Mouse (Mus musculus) heart, postnatal 25 days (tissue): Measurements from ENCODE around the gene Adam12. TPM values are rescaled to one million over a fixed set of nuclear protein-coding genes. Genes with fewer than 3 reads are reported as not detected.

Experiments
- DNase-seq: peaks from one replicate; pipeline ENCODE4 v3.0.0; 2022; ENCODE audit warnings: low spot score
- intact Hi-C: fragments of 180-260 bp; cut with DNase I; formaldehyde crosslinking; loops from one replicate; pipeline ENCODE4 v1.15.1; 2025
- total RNA-seq, 2 experiments: library from RNA; stranded (reverse); gene quantifications; 2 replicates each; pipeline ENCODE4 v1.2.3; 2021

The Adam12 gene
- total RNA-seq, 2 experiments from 2014 or later, result 0.78 to 1.4 TPM

DNA sequence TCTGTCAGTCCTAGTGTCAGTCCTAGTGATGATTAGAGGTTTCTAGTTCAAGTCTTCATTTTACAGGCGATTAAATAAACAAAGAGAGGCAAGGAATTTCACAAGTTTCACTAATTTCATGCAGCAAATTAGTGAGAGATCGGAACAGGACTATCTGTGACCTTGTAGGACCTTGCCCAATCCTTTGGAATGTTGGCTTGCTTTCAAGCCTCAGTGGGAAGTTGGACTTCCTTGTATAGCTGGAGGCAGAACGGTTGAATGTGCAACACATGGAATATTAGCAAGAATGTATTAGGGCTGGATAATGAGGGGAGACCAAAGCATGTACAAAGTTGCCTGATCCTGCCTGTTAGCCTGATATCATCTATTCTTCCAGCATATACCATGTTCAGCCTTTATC, 141.2 kb downstream of the Adam12 start:
- intact Hi-C loops, result no loop called here
- no peak for DNase-seq

DNA sequence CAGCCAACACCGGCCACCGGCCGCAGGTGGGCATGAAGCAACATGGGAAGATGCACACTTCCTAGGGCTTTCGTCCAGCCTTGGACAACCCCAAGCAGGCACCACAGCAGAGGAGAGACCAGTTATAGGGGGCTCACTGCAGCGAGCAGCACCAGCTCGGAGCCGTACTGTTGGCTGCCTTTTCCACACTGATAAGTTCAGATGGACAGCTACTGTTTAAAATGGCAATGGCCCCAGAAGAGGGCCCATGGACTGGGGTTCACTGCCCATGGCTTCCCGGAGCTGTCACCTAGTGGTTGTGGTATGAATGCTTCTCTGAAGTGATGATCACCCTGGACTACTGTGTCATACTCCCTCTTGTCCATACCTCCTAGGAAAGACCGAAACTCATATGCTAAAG, 141.7 kb downstream of the Adam12 start:
- intact Hi-C loops, result no loop called here
- no peak for DNase-seq

DNA sequence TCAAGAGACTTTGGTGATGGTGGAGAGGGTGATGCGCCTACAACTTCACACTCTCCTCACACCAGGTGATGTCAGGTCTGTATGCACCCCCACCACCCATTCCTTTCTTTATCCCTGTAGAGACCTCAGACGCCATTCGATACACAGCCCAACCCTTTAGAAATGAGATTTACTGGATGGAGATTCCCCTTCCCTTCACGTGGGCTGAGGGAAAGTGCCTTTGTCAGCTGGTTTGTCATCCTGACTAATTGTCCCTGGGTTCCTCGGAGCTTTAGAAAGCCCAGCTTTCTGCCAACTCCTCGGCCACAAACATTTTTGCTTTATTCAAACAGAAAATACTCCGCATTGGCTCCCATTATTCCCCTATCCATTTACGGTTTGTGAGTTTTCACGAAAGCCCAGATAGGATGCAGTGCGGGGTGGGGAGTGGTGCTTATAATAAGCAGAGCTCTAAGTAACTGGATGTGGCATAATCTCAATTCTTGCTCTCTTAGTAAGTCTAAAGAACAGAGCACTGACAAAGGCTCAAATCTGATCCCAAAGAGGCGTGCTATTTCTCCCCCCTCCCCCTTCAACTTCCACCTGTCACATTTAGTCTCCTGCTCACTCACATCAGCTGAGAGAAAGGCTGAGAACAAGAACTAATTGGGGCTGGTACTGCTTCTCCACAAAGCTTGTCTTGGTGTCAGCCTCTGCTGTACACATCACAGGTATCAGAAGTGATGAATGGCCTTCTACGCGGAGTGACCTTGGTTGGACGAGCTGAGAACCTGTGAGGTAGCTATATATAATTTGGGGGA, 143.2 kb downstream of the Adam12 start:
- intact Hi-C loops, result no loop called here
- DNase-seq, result no peak

DNA sequence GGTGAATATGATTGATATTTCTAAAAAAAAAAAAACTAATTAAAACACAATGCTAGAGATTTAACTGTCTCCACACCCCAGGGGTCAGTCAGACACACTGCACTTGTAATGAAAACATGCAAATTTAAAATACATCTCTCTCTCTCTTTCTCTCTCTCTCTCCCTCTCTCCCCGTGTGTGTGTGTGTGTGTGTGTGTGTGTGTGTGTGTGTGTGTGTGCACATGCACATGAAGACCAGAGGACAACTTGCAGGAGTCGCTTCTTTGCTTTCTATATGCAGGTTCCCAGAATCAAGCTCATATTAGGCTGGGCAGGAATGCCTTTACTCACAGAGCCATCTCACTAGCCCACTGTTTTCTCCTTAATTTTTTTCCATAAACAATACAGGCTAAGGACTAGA, 146.6 kb downstream of the Adam12 start:
- intact Hi-C loops, result no loop called here

DNA sequence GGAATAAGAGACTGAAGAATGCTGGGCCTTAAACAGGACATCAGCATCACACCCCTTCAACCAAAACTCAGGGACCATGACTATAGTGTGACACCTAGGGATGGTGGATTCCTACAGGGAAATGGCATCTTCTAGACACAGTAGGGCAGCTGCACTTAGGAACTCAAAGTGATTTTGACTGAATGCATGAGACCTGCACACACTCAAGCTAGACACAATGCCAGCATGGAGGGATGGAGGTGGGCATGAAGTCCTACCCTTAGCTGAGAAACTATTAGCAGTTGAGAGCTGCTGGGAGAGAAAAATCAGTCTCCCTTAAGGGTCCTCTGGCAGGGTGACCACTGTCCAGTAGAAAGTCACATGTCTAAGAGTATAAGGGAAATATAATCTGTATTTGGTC, 147.0 kb downstream of the Adam12 start:
- intact Hi-C loops, result no loop called here
- DNase-seq, result no peak

More for the DNA sequence above, 146.6 kb downstream of the Adam12 start:
- no peak for DNase-seq

DNA sequence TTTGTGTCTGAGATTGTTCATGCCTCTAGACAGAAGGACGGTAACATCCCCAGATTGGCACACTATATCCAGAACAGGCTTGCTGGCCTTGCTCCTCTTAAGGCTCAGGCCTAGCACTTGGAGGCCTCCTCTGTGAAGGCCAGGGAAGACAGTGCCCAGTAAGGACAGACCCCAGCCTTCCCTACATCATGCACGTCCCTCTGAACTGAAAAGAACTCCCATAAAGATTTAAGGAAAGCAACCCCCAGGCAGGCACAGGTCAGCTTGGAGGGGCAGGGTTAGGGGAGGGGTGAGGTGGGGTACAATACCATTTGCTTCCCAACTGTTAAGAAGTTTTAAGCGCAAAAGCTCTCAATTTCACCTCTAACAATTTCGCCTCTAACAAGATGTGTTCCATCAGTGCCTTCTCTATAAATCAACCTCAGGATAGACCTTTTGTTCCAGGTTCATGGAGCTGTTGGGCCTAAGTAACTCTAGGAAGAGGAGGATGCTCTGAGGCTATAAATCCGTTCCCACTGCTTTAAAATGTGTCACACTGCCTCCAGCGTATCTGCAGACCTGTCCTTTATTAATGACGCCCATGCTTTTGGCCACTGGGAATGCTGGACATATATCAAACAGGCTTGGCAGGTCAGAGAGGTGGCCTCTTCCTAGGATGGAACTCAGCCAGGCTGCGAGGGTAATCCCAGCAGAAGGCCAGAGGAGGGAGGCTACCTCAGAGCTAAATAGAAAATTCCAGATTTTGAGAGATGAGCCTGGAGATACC, 150.5 kb downstream of the Adam12 start:
- DNase-seq, result no peak
- intact Hi-C loops, result no loop called here

DNA sequence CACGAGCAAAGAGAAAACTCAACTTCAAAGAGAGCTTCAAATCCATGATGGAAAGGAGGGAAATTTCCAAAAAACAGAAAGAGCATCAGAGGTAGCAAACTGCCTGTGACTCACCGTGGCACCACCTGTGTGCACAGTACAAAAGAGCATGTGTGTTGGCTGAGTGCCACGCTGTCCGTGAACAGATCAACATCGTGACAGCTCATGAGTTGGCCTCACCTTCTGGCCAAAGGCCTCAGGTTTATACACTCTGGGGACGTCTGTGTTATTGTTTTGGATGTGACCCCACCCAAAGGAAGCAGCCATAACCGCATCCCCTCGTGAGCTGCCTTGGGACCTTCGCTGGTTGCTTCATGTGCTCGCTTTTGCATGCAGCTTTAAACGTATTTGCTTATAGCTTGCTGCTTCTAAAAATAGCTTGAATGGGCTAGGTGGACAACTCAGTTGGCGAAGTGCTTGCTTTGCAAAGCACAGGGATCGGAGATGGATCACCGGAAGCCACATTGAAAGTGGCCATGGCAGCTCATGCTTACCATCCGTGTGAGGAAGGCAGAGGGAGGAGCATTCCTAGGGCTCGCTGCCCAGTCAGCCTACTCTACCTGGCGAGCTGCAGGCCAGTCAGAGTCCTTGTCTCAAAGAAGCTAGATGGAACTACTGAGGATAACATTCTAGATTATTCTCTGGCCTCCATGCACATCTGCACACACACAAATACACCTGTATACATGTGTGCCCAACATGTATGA, 151.8 kb downstream of the Adam12 start:
- DNase-seq, result no peak

DNA sequence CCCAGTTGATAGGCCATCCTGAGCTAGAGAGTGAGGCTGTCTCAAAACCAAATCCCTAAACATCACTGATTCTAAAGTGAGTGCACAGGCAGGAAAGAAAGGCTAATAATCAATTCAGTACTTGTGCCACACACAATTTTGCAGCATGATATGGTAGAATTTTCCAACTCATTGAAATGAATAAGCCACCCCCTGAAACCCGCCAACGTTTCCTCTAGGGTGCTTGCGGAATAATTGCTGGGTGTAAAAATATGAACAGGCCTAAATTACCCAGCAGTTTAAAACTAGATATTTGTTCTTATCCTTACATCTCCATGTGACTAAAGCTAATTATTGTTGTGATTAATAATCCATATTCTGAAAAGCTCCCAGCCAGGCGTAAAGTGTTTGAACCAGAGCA, 154.3 kb downstream of the Adam12 start:
- intact Hi-C loops, result no loop called here
- no peak for DNase-seq

More for the DNA sequence above, 151.8 kb downstream of the Adam12 start:
- intact Hi-C loops, result no loop called here

DNA sequence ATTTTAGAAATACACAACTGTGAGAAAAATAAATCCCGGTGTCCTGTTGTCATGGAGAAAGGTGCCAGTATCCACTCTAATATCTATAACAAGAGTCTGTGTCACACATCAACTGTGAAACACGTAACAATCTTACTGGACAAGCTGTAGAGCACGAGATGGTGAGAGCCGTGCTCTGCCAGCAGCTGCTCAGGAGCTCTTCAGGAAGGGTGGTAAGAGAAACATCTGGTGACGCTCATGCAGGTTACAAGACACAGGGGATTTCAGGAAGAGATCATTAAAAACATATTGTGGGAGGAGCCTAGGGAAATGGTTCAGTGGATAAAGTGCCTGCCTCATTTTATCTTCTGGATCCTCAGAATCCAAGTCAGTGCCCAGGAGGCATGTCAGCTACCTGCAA, 158.9 kb downstream of the Adam12 start:
- intact Hi-C loops, result no loop called here
- DNase-seq, result no peak

DNA sequence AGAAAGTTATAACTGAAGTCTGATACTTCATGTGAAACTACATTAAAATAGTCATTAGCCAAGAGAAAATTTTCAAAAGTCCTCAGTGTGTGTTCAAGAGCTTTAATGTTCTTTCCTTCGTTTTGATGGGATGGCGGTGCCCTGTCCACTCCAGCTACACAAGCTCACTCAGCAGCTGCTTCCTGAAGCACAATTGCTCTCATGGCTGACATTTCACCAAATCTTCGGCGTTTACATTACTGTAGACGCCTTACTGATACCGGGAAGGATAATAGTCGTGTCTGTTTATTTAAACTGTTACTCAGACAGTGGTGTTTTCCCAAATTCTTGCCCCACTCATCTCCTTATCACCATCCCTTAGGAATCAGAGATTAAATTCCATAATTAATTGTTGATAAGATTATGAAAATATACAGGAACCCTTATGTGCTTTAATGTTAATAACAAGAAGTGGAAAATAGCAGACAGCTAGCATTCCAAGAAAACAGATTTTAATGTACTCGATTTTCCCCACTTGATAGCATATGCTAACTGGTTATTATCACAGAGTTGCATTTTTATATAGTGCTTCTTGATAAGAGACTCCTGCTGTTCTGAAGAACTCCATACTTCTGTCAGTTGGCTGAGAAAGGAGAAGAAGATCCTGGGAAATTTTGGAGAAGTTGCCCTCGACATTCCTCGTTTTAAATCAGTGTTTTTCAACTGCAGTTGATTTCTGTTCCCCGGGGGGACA, 160.6 kb downstream of the Adam12 start:
- no peak for DNase-seq
- intact Hi-C loops, result no loop called here

DNA sequence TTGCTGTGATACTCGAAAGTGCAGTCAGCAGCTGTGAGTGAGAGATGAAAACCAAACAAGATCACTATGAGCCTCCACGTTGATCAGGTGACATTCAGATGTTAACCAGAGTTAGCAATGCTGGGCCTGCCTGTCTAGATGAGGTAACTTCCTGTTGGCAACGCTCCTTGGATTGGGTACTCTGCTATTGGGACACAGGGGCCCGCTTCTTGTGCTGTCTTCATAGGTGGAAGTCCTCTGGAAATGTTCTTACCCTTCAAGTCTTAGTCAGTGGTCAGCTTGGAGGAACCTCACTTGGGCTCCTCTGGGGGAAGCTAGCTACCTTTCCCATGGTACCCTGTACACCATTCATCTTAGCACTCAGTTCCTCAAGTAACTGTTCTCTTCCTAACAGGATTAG, 169.3 kb downstream of the Adam12 start:
- intact Hi-C loops, result no loop called here
- no peak for DNase-seq

DNA sequence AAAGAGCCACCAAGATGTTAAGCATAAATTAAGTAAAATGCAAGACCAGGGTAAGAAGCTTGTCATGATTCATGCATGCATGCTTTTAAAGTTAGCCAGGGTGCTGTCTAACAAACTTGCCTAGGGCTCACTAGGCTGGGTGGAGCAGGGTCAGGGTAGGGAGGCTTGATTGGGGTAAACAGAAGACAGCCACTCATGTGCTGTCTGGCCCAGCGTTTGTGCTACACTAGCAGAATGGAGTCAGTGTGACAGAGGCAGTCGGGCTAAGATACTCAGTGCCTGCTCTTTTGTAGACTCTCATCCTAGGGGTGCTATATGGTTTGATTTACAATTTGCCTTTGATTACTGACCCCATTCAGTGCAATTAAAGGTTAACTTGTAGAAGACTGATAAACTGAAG, 179.5 kb downstream of the Adam12 start:
- intact Hi-C loops, result no loop called here
- no peak for DNase-seq

DNA sequence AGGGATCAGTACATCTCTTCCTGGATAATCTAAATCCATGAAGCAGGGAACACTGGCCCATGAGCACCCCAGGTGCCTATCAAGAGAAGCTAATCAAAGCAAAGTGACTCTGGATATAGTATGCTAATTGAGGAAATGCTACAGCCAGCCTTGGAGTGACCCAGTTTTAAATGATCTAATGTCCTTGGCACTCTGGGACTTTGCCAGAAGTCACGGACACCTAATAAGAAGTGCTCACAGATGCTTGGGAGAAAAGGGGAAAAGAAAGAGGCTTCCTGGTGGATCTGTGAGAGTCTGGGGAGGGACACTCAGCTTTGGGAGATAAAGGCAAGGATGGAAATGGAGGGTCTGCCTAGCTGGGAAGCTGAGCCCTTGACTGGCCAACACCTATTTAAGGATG, 181.6 kb downstream of the Adam12 start:
- intact Hi-C loops, result no loop called here

DNA sequence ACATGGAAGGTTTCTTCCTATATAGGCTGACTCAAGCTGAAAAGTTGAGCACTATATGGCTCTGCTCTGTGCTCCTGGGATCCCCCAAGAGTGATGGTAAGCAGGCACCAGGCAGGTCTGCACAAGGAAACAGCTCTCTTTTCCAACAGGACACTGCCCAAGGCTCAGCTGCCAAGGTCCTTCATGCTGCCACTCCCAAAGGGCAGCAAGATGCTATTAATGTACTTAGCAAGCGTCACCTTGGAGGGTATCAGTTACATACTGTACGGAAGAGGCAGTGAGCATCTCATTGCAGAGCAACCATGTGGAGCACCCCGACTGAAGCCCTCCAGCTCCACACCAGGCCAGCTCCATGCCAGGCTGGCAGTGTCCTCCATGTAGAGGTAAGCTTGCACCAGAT, 185.6 kb downstream of the Adam12 start:
- intact Hi-C loops, result no loop called here
- DNase-seq, result no peak

More for the DNA sequence above, 181.6 kb downstream of the Adam12 start:
- DNase-seq, result no peak

DNA sequence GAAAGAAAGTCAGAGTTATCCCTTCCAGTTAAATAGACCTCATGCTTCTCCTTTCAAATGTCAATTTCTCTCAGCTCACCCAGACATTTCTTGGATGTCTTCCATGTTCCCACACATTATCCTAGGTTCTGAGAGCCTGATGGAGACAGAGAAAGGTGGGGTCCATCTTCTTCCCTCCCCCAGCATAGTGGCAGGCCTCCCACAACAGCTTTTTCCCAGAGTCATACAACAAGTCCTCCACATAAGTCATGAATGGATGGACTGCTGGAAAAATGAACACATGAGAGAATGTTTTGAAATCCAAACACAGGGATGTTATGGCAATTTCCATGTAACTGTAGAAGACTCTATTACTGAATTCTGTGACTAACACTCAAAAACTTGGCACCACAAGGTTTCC, 188.4 kb downstream of the Adam12 start:
- no peak for DNase-seq
- intact Hi-C loops, result no loop called here

DNA sequence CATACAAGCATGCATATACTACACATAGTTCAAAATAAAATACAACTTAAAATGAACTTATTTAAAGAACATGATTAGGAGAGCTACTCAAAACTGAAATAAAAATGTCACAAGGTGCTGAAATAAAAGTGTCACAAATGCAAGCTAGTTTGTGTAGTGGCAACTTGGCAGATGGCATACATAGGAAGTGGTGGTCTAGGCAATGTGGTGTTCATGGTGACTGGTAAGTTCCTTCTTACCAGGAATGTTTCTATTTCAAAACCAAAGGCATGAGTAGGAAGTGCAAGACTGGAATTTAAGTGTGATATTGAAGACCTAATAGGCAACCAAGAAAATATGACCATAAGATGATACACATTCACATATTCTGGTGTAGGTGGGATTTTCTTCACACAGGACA, 189.3 kb downstream of the Adam12 start:
- intact Hi-C loops, result no loop called here
- DNase-seq, result no peak

DNA sequence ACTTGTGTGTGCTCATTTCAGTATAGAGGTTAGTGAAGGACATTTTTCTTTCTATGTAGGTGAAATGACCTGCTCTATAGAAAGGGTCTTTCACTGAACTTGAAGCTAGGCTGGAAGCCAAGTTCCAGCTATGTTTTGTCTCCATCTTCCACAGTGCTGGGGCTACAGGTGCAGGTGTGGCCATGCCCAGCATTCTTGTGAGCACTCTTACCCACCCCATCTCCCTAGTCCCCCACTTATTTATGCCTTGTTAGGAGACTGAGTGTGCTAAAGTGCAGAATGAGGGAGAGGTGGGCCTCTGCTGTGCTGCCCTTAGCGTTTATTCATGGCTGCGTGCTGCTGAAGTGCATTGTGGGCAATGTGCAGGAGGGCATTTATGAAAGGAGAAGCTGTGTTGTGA, 198.0 kb downstream of the Adam12 start:
- intact Hi-C loops, result no loop called here
- DNase-seq, result no peak

DNA sequence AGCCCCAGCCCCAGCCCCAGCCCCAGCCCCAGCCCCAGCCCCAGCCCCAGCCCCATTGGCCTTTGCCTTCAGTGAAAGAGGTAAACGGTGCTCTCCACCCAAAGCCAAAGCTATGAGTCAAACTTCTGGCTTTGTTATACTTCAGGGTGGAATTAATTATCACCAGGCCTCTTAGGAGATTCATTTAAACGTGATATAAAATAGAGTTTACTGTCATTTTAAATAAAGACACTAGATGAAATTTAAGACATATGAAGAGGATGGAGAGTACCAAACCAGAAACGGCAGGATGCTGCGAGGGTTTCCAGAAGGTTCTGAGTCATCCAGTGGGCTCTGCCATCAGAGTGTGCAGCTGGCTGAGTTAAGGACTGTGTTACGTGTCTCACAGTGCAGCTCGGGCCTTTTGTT, 199.0 kb downstream of the Adam12 start:
- intact Hi-C loops, result no loop called here
- no peak for DNase-seq

DNA sequence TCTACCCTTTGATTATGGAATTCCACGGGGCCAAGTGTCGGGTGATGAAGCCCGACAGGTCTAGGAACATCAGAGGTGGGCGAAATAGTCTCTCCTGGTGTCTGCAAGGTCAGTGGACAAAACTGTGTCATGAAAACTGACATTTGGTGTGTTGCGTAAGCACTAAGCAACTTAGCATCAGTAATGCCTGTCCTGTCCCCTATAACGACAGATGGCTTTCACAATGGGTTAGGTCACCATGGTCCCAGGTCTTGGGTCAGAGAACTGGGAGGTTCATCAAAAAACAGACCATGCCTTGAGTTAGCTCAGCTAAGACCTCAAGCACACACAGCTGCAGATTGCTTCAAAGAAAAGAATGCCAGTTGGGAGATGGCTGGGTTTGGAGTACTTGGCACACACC, 200.2 kb downstream of the Adam12 start:
- intact Hi-C loops, result no loop called here

DNA sequence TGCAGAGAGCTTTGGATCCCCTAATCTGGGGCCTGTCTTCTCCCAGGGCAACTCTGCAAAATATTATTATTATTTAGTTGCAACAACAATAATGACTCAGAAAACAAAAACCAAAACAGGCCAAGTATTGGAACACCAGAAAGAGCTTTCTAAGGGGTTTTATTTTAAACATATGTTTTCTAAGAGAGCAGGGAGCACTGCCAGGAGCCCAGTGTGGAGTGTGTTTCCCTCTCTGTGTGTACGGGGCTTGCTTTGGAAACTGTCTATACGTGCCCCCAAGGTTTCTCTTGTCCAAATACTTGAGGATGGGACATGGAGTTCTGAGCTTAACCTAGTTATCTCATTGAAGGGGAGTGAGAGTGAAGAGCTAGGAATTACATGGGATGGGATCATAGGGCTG, 200.7 kb downstream of the Adam12 start:
- intact Hi-C loops, result no loop called here

More for the DNA sequence above, 200.2 kb downstream of the Adam12 start:
- DNase-seq, result no peak

More for the DNA sequence above, 200.7 kb downstream of the Adam12 start:
- DNase-seq, result no peak
